Mouse (Mus musculus) small intestine, adult 2 months (tissue): ENCODE data around the gene Fastkd2. TPM values are rescaled to one million over a fixed set of nuclear protein-coding genes. Genes with fewer than 3 reads are reported as not detected.

ENCODE experiments used
- H3K27ac ChIP-seq: fragments of 200-500 bp; 2 replicates; pipeline ENCODE4 v1.5.1; 2012; ENCODE audit warnings: low read depth, low read length, control low read depth, inconsistent platforms; ENCODE audit not compliant: insufficient read depth
- H3K27me3 ChIP-seq: fragments of 200-500 bp; 2 replicates; pipeline ENCODE4 v1.6.1; 2012; ENCODE audit warnings: mild to moderate bottlenecking, moderate library complexity, low read length, inconsistent platforms; ENCODE audit not compliant: control insufficient read depth, insufficient read depth
- H3K36me3 ChIP-seq: fragments of 200-500 bp; 2 replicates; pipeline ENCODE4 v1.6.1; 2012; ENCODE audit warnings: mild to moderate bottlenecking, low read length, control low read depth, inconsistent platforms; ENCODE audit not compliant: control insufficient read depth, insufficient read depth
- H3K4me1 ChIP-seq: fragments of 200-500 bp; 2 replicates; pipeline ENCODE4 v1.6.1; 2012; ENCODE audit warnings: low read length, inconsistent platforms, mixed read lengths; ENCODE audit not compliant: control insufficient read depth, insufficient read depth, insufficient read length
- H3K4me3 ChIP-seq: fragments of 200-500 bp; 2 replicates; pipeline ENCODE4 v1.5.1; 2012; ENCODE audit warnings: low read depth, mild to moderate bottlenecking, control low read depth, inconsistent platforms, low read length, moderate library complexity
- CTCF ChIP-seq: fragments of 200-500 bp; IDR thresholded peaks from 2 replicates; pipeline ENCODE4 v1.5.1; 2012; ENCODE audit warnings: low read depth, mild to moderate bottlenecking, control low read depth, inconsistent platforms, low read length, moderate library complexity, mixed read lengths; ENCODE audit not compliant: insufficient replicate concordance, insufficient read length; ENCODE audit errors: extremely low read depth
- POLR2A ChIP-seq: fragments of 200-500 bp; IDR thresholded peaks from 2 replicates; pipeline ENCODE4 v1.6.1; 2012; ENCODE audit warnings: low read depth, mild to moderate bottlenecking, control low read depth, inconsistent platforms, low read length, moderate library complexity
- WGBS: fragments of 180-500 bp; shearing (Covaris S2); methylation state at CpG from one replicate; pipeline ENCODE4 v1.1.7; 2018; 5-methylcytosine and 5-hydroxymethylcytosine counted together
- polyA plus RNA-seq: library from polyadenylated mRNA; depleted of rRNA; stranded (reverse); fragments of >200 nt; gene quantifications from 2 replicates; pipeline ENCODE4 v1.2.3, GENCODE M21; 2012; rRNA removed

The Fastkd2 gene
- polyA plus RNA-seq, 1 experiment = 0.74 TPM

GRCm38 (mm10) chr1:63776396-63776795 lies 46.0 kb downstream of the Fastkd2 start:
- Histone ChIP-seq H3K4me3 (no peak overlapping the region), H3K27ac (no peak overlapping the region), H3K27me3 (no peaks in the 10 kb centered on the region), H3K4me1 (no peaks in the 10 kb centered on the region), H3K36me3 (no peaks in the 10 kb centered on the region)
- WGBS = 37% methylated on average over 1 of the region's 1 CpGs
- TF ChIP-seq POLR2A = no peak
- TF ChIP-seq CTCF = no peak

- no peaks in the 10 kb centered on the region for H3K27me3 ChIP-seq
- TF ChIP-seq POLR2A = no peak
- no peak for TF ChIP-seq CTCF
- no peak overlapping the region for H3K27ac ChIP-seq
- WGBS = 53% methylated on average over 4 of the region's 4 CpGs
- H3K36me3 ChIP-seq = no peaks in the 10 kb centered on the region
- H3K4me1 ChIP-seq = no peaks in the 10 kb centered on the region
- no peak overlapping the region for H3K4me3 ChIP-seq
Measured at GRCm38 (mm10) chr1:63776902-63777630, 46.7 kb downstream of the Fastkd2 start.

- no peak for TF ChIP-seq CTCF
- TF ChIP-seq POLR2A = no peak
Measured at GRCm38 (mm10) chr1:63794326-63794725, 63.9 kb downstream of the Fastkd2 start.

More at GRCm38 (mm10) chr1:63794326-63794725, 63.9 kb downstream of the Fastkd2 start:
- H3K4me1 ChIP-seq = no peaks in the 10 kb centered on the region
- no peaks in the 10 kb centered on the region for H3K36me3 ChIP-seq
- H3K27ac ChIP-seq = no peak overlapping the region
- H3K27me3 ChIP-seq = no peaks in the 10 kb centered on the region
- H3K4me3 ChIP-seq = no peak overlapping the region

Other genes with a start within 250 kb of the Fastkd2 start
- not detected in 2 replicates for gene Gm39653, start 114.6 kb upstream of the Fastkd2 start, polyA plus RNA-seq
- not detected in 2 replicates for gene Dytn, start 43.7 kb upstream of the Fastkd2 start, polyA plus RNA-seq
- not detected in 2 replicates for gene Mdh1b, start 296 bp upstream of the Fastkd2 start, polyA plus RNA-seq
- gene 4933402D24Rik, start 38.7 kb downstream of the Fastkd2 start, polyA plus RNA-seq = not detected in 2 replicates